Mouse (Mus musculus): Measurements from ENCODE around the gene Slc25a43.

Slc25a43 gene

DNA sequence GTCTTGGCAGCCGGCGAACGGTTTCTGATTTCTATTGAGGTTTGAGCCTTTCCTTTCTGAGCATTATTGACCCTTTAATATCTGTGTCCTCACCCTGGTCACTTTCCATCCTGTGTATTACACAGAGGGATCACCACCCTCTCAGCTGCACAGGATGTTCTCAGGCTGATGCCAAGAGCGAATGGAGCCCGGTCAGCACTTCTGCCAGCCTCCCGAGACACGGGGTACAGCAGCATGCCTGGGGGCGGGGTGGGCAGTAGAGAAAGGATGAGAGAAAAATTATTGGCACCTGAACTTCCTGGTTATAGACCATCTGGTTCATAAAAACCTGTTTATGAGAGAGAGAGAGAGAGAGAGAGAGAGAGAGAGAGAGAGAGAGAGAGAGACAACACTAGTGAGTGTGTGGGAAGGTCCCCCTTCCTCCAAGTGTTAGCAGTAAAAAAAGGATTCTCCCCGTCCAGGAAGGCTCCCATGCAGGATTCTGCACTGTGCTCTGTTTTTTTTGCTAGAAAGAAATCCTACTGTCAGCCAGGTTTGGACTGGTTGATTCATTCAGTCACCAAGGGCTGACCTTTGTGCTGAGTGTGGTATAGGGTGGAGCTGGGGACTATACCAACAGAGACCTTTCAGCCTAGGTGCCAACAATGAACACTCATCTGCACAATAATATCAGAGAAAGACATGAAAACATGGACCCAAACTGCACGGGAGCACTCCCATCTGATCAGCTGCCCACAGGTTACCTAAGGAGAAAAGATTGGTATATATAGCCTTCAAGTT, 80.7 kb downstream of the Slc25a43 start:
- in situ Hi-C loops (cut with MboI, MseI) = no loop called here

DNA sequence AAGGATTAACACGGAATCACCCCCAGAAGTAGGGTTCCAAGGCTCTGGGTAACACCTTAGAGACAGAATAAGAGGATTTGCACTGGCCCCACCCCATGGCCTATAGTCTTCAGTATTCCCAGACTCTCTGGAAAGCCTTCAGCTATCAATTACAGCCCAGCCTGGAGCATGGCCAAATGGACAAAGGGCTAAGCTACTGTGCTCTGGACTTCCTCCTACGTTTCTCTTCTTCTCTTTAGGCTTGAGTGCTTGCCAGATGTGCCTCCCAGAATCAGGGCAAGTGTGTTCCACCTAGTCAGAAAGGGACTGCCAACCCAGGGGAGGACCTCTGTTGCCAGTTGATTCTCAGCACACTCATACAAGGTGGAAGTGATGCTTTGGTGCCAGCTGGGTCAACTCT, 81.6 kb downstream of the Slc25a43 start:
- in situ Hi-C loops (cut with MboI, MseI) = loop anchor here (5.0 kb wide), 1 partner anchor 82 kb away; no protein-coding TSS in a partner anchor
